Mouse (Mus musculus) gastrocnemius, postnatal 14 days (tissue): Measurements from ENCODE around the gene Olfr1347. TPM values are rescaled to one million over a fixed set of nuclear protein-coding genes. Genes with fewer than 3 reads are reported as not detected.
"Not testable (repeated sequence)": the region's sequence is repeated elsewhere in the genome, so short reads cannot be mapped to it uniquely, and the experiment has no call there.

Experiments
- DNase-seq: peaks from one replicate; pipeline ENCODE4 v3.0.0; 2021; ENCODE audit warnings: mixed read lengths
- intact Hi-C: fragments of 180-260 bp; cut with DNase I; formaldehyde crosslinking; loops from one replicate; pipeline ENCODE4 v1.15.1; 2025; ENCODE audit warnings: low total_unique reads
- long read RNA-seq, 2 experiments: library from polyadenylated mRNA; stranded (forward); transcript quantifications; one replicate each; pipeline ENCODE4 v2.0.0; 2021
- total RNA-seq, 2 experiments: library from RNA; stranded (reverse); gene quantifications; 2 replicates each; pipeline ENCODE4 v1.2.3; 2021

Olfr1347 gene
- not detected for total RNA-seq
- long read RNA-seq, experiment 1: 0 reads
- long read RNA-seq, experiment 2: 0 reads

DNA sequence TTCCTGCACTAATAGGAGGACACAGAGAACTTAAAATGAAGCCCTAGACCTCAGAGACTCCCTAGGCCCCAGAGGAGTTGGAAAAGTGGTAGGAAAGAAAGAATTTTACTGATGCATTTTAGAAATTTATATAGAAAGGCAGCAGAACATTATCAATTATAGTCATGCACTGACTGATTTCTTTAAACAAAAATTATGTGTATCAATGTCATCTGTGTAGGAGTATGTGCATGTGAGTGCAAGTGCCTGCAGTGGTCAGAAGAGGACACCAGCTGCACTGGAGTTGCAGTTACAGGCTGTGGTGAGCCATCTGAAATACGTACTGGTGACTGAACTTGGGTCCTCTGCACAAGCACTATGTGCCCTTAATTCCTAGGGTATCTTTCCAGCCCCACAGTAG is at the start of gene Olfr1347:
TSS of gene Olfr1347 (minus strand) at position 101 of the 400 bp plus-strand sequence.
- DNase-seq: no peak
- intact Hi-C loops: no loop called here

DNA sequence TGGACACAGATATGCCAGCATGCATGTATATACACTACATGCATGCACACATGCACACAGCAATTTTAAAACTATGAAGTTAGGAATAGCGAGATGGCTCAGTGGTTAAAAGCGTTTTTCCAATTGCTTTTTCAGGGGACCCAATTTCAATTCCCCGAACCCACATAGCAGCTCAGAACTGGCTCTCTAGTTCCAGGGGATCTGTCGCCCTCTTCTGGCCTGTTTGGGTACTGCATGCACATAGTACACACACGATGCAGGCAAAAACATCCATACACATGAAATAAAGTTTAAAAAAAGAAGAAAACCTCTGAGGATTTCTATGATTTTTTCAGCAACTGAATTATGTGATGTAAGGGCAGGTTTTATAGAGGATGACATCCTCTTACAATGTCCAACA is 26.6 kb upstream of the Olfr1347 start:
- no peak for DNase-seq
- intact Hi-C loops: no loop called here

DNA sequence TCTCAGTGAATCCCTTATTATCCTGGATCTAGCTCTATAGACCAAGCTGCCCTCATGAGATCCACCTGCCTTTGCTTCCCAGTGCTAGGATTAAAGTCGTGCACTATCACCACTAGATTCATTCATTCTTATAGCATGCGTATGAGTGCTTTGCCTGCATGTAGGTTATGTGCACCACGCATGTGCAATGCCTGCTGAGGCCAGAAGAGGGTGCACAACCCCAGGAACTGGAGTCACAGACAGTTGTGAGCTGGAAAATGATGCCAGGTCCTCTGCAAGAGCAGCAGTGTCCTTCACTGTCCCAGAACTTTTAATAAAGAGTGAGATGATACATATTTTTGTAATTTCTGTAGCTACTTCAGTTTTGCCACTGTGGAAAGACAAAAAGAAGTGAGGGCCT is 25.4 kb upstream of the Olfr1347 start:
- intact Hi-C loops: no loop called here

DNA sequence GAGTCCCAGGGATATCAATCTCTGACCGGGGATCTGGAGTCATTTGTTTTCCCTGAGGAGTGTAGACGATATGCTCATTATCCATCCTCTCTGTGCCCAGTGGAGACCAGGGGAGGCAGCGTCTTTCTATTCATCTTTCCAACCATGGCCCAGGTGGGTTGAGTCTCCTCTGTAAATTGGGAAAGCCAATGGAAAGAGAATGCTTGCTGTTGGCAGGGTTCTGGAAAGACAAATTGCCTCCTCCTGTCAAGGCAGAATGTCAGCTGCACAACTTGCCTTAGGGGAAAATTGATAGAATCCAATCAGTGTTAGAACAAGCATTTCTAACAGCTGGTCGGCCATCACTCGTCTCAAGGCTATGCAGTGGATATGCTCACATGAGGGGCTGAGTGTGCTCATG is 23.3 kb upstream of the Olfr1347 start, which contains the start of gene Olfr1349:
TSS of gene Olfr1349 (minus strand) at position 101 of the 400 bp plus-strand sequence.
- intact Hi-C loops: no loop called here
- DNase-seq: no peak

More for the DNA sequence above, 25.4 kb upstream of the Olfr1347 start:
- no peak for DNase-seq

DNA sequence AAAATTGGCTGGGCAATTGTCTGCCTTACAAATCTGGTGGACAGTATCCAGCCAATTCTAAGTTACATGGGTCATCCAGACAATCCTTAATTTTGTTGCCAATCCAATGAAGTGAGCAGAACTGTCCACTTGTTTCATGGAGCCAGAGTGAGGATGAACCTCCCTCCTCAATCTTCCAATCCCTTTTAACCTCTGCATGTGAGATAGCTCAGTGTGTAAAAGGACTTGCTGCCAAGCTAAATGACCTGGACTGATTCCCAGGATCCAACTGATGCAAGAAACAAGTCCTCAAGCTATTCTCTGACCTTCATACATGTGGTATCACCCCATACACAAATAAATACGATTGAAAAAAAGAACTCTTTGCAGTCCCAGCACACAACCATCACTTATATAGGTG is 22.1 kb upstream of the Olfr1347 start:
- intact Hi-C loops: no loop called here
- no peak for DNase-seq

DNA sequence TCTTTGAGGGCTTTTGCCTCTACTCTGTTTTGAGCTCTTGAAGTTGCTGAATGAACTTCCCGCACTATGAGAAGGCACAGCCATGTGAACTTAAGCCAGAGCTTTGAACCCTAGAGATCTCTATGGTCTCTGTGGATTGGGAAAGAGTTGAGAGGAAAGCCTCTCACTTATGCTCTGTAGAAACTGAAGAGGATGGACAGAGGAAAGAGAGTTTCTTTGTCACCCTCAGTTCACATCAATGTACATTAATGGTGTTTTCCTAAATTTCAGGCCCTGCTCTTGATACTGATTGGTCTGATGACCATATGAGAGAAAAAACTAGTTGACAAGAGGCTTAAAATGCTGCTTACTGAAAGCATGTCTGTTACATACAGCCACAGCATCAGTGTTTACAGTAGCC is 9.1 kb upstream of the Olfr1347 start, which contains the start of gene Olfr1348:
TSS of gene Olfr1348 (minus strand) at position 101 of the 400 bp plus-strand sequence.
- no peak for DNase-seq
- intact Hi-C loops: no loop called here

DNA sequence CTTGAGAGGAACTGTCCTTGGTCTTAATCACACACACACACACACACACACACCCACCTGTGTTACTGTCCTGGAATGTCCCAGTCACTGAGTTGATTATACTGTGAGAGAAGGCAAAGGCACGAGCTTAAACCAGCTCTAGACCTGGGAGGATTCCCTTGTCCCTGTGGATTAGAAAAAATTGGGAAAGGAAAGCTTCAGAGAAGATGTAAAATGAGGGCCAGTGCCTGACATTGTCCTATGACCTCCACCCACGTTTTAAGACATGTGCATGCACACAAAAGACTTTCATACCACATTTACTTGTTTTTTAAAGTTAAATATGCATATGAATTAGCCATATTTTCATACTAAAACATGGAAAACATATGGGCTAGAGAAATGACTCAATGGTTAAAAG is 12.7 kb downstream of the Olfr1347 start, which contains the start of gene Olfr5:
TSS of gene Olfr5 (minus strand) at position 101 of the 400 bp plus-strand sequence.
- no peak for DNase-seq
- intact Hi-C loops: no loop called here

DNA sequence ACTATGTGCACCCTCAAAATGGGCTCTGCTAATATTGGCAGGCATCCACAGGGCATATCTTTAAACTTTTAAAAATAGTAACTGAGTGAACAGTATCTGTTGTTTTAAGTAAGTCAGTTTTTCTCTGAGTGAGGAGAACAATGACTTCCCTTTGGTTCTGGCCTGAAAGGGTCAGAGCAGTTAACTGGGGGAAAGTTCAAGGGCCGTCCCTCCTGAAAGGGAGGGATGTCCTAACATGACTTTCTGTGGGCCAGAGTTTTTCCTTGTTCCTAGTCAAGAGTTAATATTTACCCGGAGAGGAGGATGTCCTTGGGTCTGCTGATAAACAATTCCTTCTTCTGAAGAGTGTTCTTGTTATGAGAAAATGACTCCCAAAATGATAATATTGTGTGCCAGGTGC is 21.9 kb downstream of the Olfr1347 start:
- intact Hi-C loops: not testable (repeated sequence)

DNA sequence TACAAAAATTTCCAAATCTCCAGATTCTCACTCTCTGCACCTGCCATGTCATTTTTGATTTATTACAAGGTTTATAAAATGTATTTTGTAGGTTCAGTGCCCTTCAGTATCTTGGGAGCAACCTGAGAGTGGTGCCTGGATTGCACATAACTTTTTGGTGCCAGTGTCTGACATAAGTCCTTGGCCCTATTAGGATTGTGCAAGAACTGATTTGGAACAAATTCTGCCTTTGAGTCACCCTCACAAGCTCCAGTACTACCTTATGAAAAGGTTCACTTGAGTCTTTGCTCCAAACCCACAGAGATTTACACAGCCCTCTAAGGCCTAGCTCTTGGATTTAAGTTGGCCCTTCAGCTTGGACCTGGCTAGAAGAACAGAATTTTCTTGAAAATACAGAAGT is 32.6 kb downstream of the Olfr1347 start, which contains the start of gene Olfr1346:
TSS of gene Olfr1346 (plus strand) at position 151 of the 400 bp plus-strand sequence.
- no peak for DNase-seq
- intact Hi-C loops: no loop called here

More for the DNA sequence above, 21.9 kb downstream of the Olfr1347 start:
- DNase-seq: not testable (repeated sequence)

DNA sequence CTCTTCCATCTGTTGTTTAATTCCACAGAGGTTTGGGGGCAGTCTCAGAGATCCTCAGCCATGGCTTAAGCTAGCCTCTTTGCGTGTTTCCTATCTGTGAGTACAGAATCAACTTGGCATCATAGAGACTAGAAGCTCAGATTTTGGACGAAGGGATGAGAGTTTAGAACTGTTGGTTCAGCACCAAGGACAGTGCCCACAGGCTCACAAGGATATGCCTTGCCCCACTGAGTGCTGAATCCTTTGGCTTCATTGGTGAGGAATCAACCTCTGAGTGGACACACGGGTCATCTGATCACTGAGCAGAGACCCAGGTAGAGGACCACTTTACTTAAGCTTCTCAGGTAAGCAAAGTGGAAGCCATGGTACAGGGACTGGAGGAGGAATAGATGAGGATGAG is 43.2 kb downstream of the Olfr1347 start:
- no peak for DNase-seq
- intact Hi-C loops: no loop called here

DNA sequence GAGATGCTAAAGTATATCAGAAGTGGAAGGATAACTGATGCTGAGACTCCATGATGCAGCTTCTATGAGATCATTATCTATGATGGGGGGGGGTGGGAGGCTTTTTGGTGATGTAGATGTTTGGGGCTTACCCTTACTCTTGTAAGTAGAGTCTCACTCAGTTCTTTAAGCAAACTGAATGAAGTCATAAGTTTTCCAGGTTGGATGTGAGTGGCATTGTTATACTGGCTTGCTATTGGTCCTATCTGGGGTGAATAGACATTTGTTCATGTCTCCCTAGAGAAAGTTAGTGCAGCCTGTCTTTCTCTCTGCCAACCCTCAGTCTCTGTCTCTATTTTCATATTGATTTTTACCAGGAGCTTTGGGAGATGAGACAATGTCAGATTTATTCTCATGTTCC is 43.7 kb downstream of the Olfr1347 start, which contains the start of gene Olfr1336:
TSS of gene Olfr1336 (plus strand) at position 301 of the 400 bp plus-strand sequence.
- no peak for DNase-seq
- intact Hi-C loops: no loop called here

DNA sequence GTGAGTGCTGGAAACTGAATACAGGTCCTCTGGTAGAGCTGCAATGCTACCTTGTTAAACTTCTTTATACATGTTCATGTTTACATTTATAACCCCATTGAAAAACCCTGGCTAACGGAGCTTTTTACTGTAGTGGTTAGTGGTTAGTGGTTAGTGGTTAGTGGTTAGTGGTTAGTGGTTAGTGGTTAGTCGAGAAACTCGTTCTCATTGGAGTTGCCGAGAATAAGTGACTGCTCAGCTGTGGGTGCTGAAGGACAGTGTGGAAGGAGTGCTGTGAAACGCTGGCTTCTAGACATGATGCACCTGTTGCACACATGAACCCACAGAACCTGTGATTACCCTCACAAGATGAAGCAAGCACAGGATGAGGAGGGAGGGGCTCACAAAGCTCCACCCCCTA is 51.8 kb downstream of the Olfr1347 start:
- intact Hi-C loops: no loop called here

DNA sequence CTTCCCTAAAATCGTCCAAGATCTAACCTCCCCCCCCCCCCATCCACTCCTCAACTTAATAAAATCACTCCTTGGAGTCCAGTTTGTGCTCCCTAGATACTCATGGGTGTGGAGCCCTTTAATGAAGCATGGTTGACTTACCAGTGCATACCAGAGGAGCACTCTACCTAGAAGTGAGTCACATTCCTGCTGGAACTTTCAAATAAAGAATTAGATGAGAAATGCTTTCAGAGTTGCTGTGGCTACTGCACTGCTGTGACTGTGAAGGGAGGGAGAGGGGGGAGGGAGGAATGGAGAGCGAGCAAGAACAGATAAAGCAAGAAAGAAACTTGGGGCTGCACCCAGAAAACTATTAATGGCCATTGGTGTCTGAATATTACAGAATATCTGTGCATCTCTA is 58.4 kb downstream of the Olfr1347 start:
- intact Hi-C loops: no loop called here

More for the DNA sequence above, 51.8 kb downstream of the Olfr1347 start:
- no peak for DNase-seq

DNA sequence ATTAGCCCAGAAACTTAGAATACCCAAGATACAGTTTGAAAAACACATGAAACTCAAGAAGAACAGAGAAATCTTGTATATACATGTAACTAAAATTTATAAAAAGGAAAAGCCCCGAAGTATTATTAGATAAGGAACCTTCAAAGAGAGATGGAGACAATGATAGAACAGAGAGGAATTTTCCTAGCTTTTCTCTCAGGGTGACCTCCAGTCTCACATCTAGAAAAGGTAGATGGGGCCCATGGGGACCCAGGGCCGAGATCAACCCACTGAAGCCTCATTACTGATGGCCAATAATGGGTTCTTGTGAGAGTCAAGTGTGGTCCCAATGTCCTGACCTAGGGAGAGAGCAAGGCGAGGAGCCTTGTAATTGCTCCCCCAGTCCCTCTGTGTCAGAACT is 61.2 kb downstream of the Olfr1347 start, which contains the start of gene Olfr1344:
TSS of gene Olfr1344 (plus strand) at position 301 of the 400 bp plus-strand sequence.
- DNase-seq: no peak
- intact Hi-C loops: loop anchor here (10.0 kb wide), 1 partner anchor 486 kb away; no protein-coding TSS in a partner anchor

More for the DNA sequence above, 58.4 kb downstream of the Olfr1347 start:
- no peak for DNase-seq

Other genes with a start within 250 kb of the Olfr1347 start
- gene Epp13, start 247.0 kb downstream of the Olfr1347 start, total RNA-seq: not detected
- 1 to 10 TPM; 1.9 to 2.4 TPM for gene Zfp667, start 213.2 kb downstream of the Olfr1347 start, total RNA-seq
- under 1 TPM; 0.39 to 0.51 TPM for gene Zfp583, start 168.5 kb downstream of the Olfr1347 start, total RNA-seq
- under 1 TPM; 0.06 to 0.11 TPM for gene Gm3854, start 156.0 kb downstream of the Olfr1347 start, total RNA-seq
- gene Zfp78, start 136.5 kb downstream of the Olfr1347 start, total RNA-seq: 1 to 10 TPM in 1 of 2 experiments, under 1 TPM in 1; 0.82 to 1.7 TPM
- gene Zfp28, start 116.5 kb downstream of the Olfr1347 start, total RNA-seq: 1 to 10 TPM; 1.9 to 2.2 TPM
- under 1 TPM in 1 of 2 experiments, not detected in 1; 0.33 TPM for gene Smim17, start 101.0 kb downstream of the Olfr1347 start, total RNA-seq
- not detected for gene Gm20715, start 89.5 kb downstream of the Olfr1347 start, total RNA-seq
- not detected for gene Olfr1344, start 61.1 kb downstream of the Olfr1347 start, total RNA-seq
- gene Olfr1336, start 43.6 kb downstream of the Olfr1347 start, total RNA-seq: not detected
- not detected for gene Olfr1346, start 32.7 kb downstream of the Olfr1347 start, total RNA-seq
- gene Olfr5, start 12.8 kb downstream of the Olfr1347 start, total RNA-seq: not detected
- not detected for gene Olfr1348, start 9.0 kb upstream of the Olfr1347 start, total RNA-seq
- gene Olfr1349, start 23.2 kb upstream of the Olfr1347 start, total RNA-seq: not detected
- gene Olfr1350, start 65.1 kb upstream of the Olfr1347 start, total RNA-seq: not detected
- 10 to 100 TPM; 48.7 to 49.3 TPM for gene Zim1, start 196.7 kb upstream of the Olfr1347 start, total RNA-seq
- 10 to 100 TPM; 75.6 to 83.0 TPM for gene Peg3, start 230.7 kb upstream of the Olfr1347 start, total RNA-seq
- gene Usp29, start 230.8 kb upstream of the Olfr1347 start, total RNA-seq: 1 to 10 TPM; 1.8 to 2.0 TPM